Mouse (Mus musculus): Measurements from ENCODE around the gene Glod5.

Glod5 gene

GRCm38 (mm10) chrX:8018286-8018685 lies at the start of gene Glod5:
Gene Glod5, minus strand, starts transcription at chrX:8018492.
- no peak for TF ChIP-seq GATA4 (IDR thresholded peaks at IDR 0.05; ENCODE audit: insufficient replicate concordance, low read length)

GRCm38 (mm10) chrX:8033009-8033408 lies 14.7 kb upstream of the Glod5 start:
- TF ChIP-seq GATA4 (IDR thresholded peaks at IDR 0.05; ENCODE audit: insufficient replicate concordance, low read length), result no peak

- no peak for TF ChIP-seq GATA4 (IDR thresholded peaks at IDR 0.05; ENCODE audit: insufficient replicate concordance, low read length)
These were observed 8.5 kb upstream of the Glod5 start for GRCm38 (mm10) chrX:8026811-8027210.

GRCm38 (mm10) chrX:8024795-8025194 lies 6.5 kb upstream of the Glod5 start:
- no peak for TF ChIP-seq GATA4 (IDR thresholded peaks at IDR 0.05; ENCODE audit: insufficient replicate concordance, low read length)

DNA sequence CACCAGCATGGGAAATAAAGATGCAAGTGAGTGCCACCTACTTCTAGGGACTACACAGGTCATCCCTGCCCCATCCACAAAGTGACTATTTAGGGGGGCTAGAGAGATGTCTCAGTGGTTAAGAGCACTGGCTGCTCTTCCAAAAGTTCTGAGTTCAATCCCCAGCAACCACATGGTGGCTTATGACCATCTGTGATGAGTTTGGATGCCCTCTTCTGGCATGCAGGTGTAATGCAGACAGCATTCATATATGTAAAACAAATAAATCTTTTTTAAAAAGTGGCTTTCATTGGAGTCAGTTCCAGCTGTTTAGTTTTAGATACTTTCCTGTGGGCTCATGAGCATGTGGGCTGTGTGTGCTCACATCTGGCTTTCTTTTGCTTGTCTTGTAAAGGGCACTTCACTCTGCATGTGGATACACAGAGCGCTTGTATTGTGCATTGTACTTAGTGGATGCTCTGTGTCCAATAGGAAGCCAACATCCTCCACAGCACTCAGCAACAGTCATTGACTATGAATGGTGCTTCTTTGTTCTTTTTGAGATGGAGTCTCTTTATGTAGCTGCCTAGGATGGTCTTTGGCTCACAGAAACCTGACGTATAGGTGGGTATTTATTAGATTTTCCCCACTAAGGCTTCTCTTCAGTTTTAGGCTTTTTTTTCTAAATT lies 2.0 kb upstream of the Glod5 start:
- TF ChIP-seq GATA4 (IDR thresholded peaks at IDR 0.05; ENCODE audit: insufficient replicate concordance, low read length), result no peak

DNA sequence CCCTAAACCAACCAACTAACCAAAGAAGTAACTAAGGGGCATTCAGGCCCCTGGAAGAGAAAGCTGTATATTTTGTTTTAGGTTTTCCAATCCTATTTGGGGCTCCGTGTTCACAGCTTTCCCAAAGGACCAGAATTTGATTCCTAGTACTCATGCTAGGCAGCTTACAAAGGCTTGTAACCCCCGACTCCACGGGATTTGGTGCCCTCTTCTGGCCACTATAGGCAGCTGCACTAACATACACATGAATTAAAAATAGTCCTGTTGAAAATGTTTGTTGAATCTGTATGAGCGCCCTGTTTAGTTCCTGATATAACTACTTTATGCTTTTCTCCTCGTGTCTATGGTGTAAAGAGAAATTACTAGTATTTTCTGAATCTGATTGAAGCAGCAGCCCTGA lies 1.1 kb downstream of the Glod5 start:
- TF ChIP-seq GATA4 (IDR thresholded peaks at IDR 0.05; ENCODE audit: insufficient replicate concordance, low read length), result no peak

DNA sequence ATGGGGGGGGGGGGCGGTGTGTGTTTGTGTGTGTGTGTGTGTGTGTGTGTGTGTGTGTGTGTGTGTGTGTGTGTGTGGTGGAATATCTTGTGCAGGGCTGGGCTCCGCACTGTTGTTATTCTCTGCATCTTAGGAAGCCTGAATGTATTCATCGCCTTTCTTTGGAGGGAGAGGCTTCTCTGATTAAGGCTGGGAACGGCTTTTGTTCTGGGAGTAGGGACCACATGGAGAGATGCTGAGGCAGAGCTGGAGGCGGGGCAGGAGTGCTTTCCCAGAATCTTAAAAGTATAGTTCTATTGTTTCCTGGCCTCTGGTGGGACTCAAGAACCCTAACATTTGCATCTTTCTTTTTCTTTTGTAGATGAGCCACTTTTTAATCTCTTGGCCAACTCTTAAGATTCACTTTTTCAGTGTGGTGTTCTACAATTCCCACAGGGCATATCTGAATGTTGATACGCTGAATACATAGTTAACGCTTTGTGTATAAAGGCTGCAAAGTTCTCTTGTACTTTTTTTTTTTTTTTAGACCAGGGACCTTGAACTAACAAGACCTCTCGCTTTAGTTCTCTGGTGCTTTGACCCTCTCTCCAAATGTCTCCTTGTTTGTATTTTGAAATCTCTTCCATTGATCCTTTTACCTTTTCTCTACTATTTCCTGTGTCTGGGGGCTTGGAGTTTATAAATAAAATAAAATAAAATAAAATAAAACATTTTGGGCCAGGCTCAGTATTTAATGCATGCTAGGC lies 4.5 kb downstream of the Glod5 start:
- TF ChIP-seq GATA4 (IDR thresholded peaks at IDR 0.05; ENCODE audit: insufficient replicate concordance, low read length), result no peak

DNA sequence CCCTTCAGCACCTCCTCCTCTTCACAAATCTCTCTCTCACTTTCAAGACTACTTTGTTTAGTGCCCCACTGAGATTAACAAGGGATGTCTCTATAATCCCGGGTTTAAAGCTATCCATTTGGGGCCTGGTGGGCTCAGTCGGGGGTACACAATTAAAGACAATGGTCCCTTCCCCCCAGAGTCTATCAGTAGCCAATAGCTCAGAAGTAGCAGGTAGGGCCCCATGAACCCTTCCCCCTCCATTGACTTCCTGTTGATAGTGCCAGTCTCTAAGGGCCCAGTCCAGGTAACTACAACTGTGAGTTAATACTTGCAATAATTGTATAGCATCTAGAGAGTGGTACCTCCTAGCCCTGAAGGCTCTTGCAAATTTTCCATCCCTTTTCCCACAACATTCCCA lies 5.1 kb downstream of the Glod5 start:
- TF ChIP-seq GATA4 (IDR thresholded peaks at IDR 0.05; ENCODE audit: insufficient replicate concordance, low read length), result no peak

DNA sequence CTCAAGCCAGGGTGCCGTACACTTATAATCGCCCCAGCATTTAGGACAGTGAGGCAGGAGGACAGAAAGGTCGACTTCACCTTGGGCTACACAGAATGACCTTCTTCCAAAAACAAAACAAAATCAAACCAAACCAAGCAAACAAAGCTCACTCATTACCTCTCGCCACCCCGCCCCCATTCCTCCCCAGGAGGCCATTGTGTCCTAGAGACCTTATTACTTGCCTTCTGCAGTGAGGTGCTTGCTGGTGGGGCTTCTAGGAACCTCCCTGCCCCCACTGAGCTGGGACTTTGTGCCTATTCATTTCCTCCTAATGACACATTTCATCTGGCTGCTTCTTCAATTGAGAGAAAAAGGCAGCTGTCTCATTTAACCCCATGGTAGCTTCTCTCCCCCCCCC lies 9.7 kb downstream of the Glod5 start:
- no peak for TF ChIP-seq GATA4 (IDR thresholded peaks at IDR 0.05; ENCODE audit: insufficient replicate concordance, low read length)

DNA sequence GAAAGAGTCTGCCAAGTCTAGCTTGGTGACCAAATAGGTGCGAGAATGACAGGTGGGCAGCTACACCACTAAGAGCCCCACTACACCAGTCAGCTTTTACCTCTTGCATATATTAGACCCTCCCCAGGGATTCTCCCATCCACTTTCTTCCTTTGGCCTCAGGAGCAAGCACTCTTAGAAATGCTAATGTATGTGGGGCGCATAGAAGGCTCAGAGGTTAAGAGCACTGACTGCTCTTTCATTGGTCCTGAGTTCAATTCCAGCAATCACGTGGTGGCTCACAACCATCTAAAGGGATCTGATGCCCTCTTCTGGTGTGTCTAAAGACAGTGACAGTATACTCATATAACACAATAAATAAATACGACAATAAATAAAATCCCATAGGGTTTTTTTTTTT lies 15.3 kb downstream of the Glod5 start:
- no peak for TF ChIP-seq GATA4 (IDR thresholded peaks at IDR 0.05; ENCODE audit: insufficient replicate concordance, low read length)

DNA sequence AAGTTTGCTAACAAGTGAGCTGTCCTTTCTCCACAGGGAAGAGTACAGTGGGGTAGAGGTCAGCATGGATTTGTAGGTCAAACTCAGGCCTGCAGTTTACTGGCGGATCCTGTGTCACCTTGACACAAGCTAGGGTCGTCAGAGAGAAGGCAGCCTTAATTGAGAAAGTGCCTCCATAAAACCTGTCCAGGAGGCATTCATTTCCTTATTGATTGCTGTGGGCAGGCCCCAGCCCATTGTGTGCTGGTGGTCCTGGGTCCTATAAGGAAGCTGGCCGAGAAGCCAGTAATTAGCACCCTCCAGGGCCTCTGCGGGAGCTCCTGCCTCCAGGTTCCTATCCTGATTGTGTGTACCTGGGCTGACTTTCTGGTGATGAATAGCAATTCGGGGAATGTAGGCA lies 16.3 kb downstream of the Glod5 start:
- TF ChIP-seq GATA4 (IDR thresholded peaks at IDR 0.05; ENCODE audit: insufficient replicate concordance, low read length), result no peak

DNA sequence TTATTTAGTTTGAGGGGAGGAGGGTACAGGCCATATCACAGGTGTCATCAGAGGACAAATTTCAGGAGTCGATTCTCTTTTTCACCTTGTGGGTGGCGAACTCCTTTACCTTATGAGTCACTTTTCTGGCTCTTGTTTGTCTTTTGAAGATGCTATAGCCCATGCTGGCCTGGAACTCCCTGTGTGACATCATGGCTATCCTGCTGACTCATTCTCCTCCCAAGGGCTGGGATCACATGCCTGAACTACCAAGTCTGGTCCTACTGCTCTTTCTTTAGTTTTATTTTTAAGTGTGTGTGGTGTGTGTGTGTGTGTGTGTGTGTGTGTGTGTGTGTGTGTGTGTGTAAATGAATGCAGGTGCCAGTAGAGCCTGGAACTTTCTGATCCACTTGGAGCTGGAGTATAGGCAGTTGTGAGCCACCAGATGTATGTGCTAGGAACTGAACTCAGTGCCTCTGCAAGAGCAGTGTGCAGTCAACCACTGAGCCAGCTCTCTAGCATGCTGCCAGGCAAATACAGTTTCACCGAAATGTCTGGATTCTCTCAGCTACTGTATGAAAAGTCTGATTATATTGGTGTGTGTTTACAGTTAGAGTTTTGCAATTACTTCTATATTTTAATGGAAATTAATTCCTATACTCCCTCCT lies 17.6 kb downstream of the Glod5 start:
- no peak for TF ChIP-seq GATA4 (IDR thresholded peaks at IDR 0.05; ENCODE audit: insufficient replicate concordance, low read length)

GRCm38 (mm10) chrX:7993068-7993735 lies 25.1 kb downstream of the Glod5 start:
- TF ChIP-seq GATA4 (IDR thresholded peaks at IDR 0.05; ENCODE audit: insufficient replicate concordance, low read length), result no peak

GRCm38 (mm10) chrX:7992379-7993067 lies 25.8 kb downstream of the Glod5 start:
- TF ChIP-seq GATA4 (IDR thresholded peaks at IDR 0.05; ENCODE audit: insufficient replicate concordance, low read length), result no peak

GRCm38 (mm10) chrX:7981368-7981767 lies 36.9 kb downstream of the Glod5 start:
- TF ChIP-seq GATA4 (IDR thresholded peaks at IDR 0.05; ENCODE audit: insufficient replicate concordance, low read length), result no peak

All from liver, adult (tissue).